Mouse (Mus musculus): ENCODE results near the gene Nfx1. TPM values are rescaled to one million over a fixed set of nuclear protein-coding genes. Genes with fewer than 3 reads are reported as not detected.
A peak's percentile ranks its signal among the peaks of the same experiment; 100 is the strongest.

The Nfx1 gene
- polyA plus RNA-seq, 1 experiment = 38.5 TPM

- TF ChIP-seq POLR2A (IDR thresholded peaks at IDR 0.05; ENCODE audit: borderline replicate concordance, low read depth, low read length) (no peak), CTCF (IDR thresholded peaks at IDR 0.05; ENCODE audit: low read depth, low read length) (no peak)
- peaks cover 5% of the 10 kb centered on the region for H3K4me1 ChIP-seq (ENCODE audit: control insufficient read depth, insufficient read depth, low read length)
- H3K4me3 ChIP-seq (ENCODE audit: insufficient read depth, low read length) = no peak overlapping the region
- no peak overlapping the region for H3K27ac ChIP-seq (ENCODE audit: insufficient read depth, low read depth, low read length)
Observed at GRCm38 (mm10) chr4:41055111-41055510, 84.4 kb downstream of the Nfx1 start.

GRCm38 (mm10) chr4:41056253-41056652 lies 85.5 kb downstream of the Nfx1 start:
- no peak overlapping the region for H3K4me3 ChIP-seq (ENCODE audit: insufficient read depth, low read length)
- H3K27ac ChIP-seq (ENCODE audit: insufficient read depth, low read depth, low read length) = no peak overlapping the region
- TF ChIP-seq POLR2A (IDR thresholded peaks at IDR 0.05; ENCODE audit: borderline replicate concordance, low read depth, low read length) = no peak
- no peak for TF ChIP-seq CTCF (IDR thresholded peaks at IDR 0.05; ENCODE audit: low read depth, low read length)
- peaks cover under 1% of the 10 kb centered on the region for H3K4me1 ChIP-seq (ENCODE audit: control insufficient read depth, insufficient read depth, low read length)

GRCm38 (mm10) chr4:41056742-41057332 lies 86.1 kb downstream of the Nfx1 start:
- no peak overlapping the region for H3K27ac ChIP-seq (ENCODE audit: insufficient read depth, low read depth, low read length)
- TF ChIP-seq CTCF (IDR thresholded peaks at IDR 0.05; ENCODE audit: low read depth, low read length) = no peak
- no peak for TF ChIP-seq POLR2A (IDR thresholded peaks at IDR 0.05; ENCODE audit: borderline replicate concordance, low read depth, low read length)
- H3K4me3 ChIP-seq (ENCODE audit: insufficient read depth, low read length) = no peak overlapping the region

GRCm38 (mm10) chr4:41057361-41057760 lies 86.7 kb downstream of the Nfx1 start:
- H3K4me3 ChIP-seq (ENCODE audit: insufficient read depth, low read length) = no peak overlapping the region
- no peak overlapping the region for H3K27ac ChIP-seq (ENCODE audit: insufficient read depth, low read depth, low read length)
- TF ChIP-seq CTCF (IDR thresholded peaks at IDR 0.05; ENCODE audit: low read depth, low read length) = no peak
- no peak for TF ChIP-seq POLR2A (IDR thresholded peaks at IDR 0.05; ENCODE audit: borderline replicate concordance, low read depth, low read length)
- no peaks in the 10 kb centered on the region for H3K4me1 ChIP-seq (ENCODE audit: control insufficient read depth, insufficient read depth, low read length)

More at GRCm38 (mm10) chr4:41056742-41057332, 86.1 kb downstream of the Nfx1 start:
- no peaks in the 10 kb centered on the region for H3K4me1 ChIP-seq (ENCODE audit: control insufficient read depth, insufficient read depth, low read length)

- TF ChIP-seq CTCF (IDR thresholded peaks at IDR 0.05; ENCODE audit: low read depth, low read length) (no peak), POLR2A (IDR thresholded peaks at IDR 0.05; ENCODE audit: borderline replicate concordance, low read depth, low read length) (no peak)
- Histone ChIP-seq H3K27ac (ENCODE audit: insufficient read depth, low read depth, low read length) (no peak overlapping the region), H3K4me1 (ENCODE audit: control insufficient read depth, insufficient read depth, low read length) (no peaks in the 10 kb centered on the region), H3K4me3 (ENCODE audit: insufficient read depth, low read length) (no peak overlapping the region)
Observed at GRCm38 (mm10) chr4:41063351-41063750, 92.6 kb downstream of the Nfx1 start.

- Histone ChIP-seq H3K27ac (ENCODE audit: insufficient read depth, low read depth, low read length) (no peak overlapping the region), H3K4me3 (ENCODE audit: insufficient read depth, low read length) (no peak overlapping the region), H3K4me1 (ENCODE audit: control insufficient read depth, insufficient read depth, low read length) (peaks cover 5% of the 10 kb centered on the region)
- no peak for TF ChIP-seq POLR2A (IDR thresholded peaks at IDR 0.05; ENCODE audit: borderline replicate concordance, low read depth, low read length)
- TF ChIP-seq CTCF (IDR thresholded peaks at IDR 0.05; ENCODE audit: low read depth, low read length) = peak; percentile 73
Observed at GRCm38 (mm10) chr4:41063894-41064673, 93.4 kb downstream of the Nfx1 start.

- Histone ChIP-seq H3K4me1 (ENCODE audit: control insufficient read depth, insufficient read depth, low read length) (peaks cover 5% of the 10 kb centered on the region), H3K27ac (ENCODE audit: insufficient read depth, low read depth, low read length) (no peak overlapping the region), H3K4me3 (ENCODE audit: insufficient read depth, low read length) (no peak overlapping the region)
- TF ChIP-seq CTCF (IDR thresholded peaks at IDR 0.05; ENCODE audit: low read depth, low read length) = no peak
- TF ChIP-seq POLR2A (IDR thresholded peaks at IDR 0.05; ENCODE audit: borderline replicate concordance, low read depth, low read length) = no peak
Observed at GRCm38 (mm10) chr4:41065196-41065595, 94.5 kb downstream of the Nfx1 start.

- no peak for TF ChIP-seq CTCF (IDR thresholded peaks at IDR 0.05; ENCODE audit: low read depth, low read length)
- TF ChIP-seq POLR2A (IDR thresholded peaks at IDR 0.05; ENCODE audit: borderline replicate concordance, low read depth, low read length) = no peak
- Histone ChIP-seq H3K4me3 (ENCODE audit: insufficient read depth, low read length) (no peak overlapping the region), H3K27ac (ENCODE audit: insufficient read depth, low read depth, low read length) (no peak overlapping the region), H3K4me1 (ENCODE audit: control insufficient read depth, insufficient read depth, low read length) (peaks cover 15% of the 10 kb centered on the region)
Observed at GRCm38 (mm10) chr4:41071500-41072429, 101.1 kb downstream of the Nfx1 start.

- H3K27ac ChIP-seq (ENCODE audit: insufficient read depth, low read depth, low read length) = peak overlapping the region; percentile 78
- peak overlapping the region; percentile 34 for H3K4me3 ChIP-seq (ENCODE audit: insufficient read depth, low read length)
- peaks cover 15% of the 10 kb centered on the region for H3K4me1 ChIP-seq (ENCODE audit: control insufficient read depth, insufficient read depth, low read length)
- TF ChIP-seq CTCF (IDR thresholded peaks at IDR 0.05; ENCODE audit: low read depth, low read length) (no peak), POLR2A (IDR thresholded peaks at IDR 0.05; ENCODE audit: borderline replicate concordance, low read depth, low read length) (no peak)
Observed at GRCm38 (mm10) chr4:41073008-41073817, 102.5 kb downstream of the Nfx1 start.

Data from bone marrow macrophage, adult 2 months (primary cell).